Mouse (Mus musculus): ENCODE results near the gene Nudt4. TPM values are rescaled to one million over a fixed set of nuclear protein-coding genes. Genes with fewer than 3 reads are reported as not detected.

The Nudt4 gene
- total RNA-seq (2012; rRNA removed) (21.1 and 26.6 TPM in 2 replicates), polyA plus RNA-seq (2012; ENCODE audit: insufficient read depth in 1 of 2, insufficient read length in 2 of 2, low read depth in 1 of 2, low replicate concordance in 2 of 2, missing spikeins in 1 of 2) (10 to 100 TPM in 1 of 2 experiments, not detected in 1; 35.7 TPM)

GRCm38 (mm10) chr10:95563851-95564845, at the start of gene Nudt4:
Nudt4 (minus strand) TSS chr10:95564146.
- peak within 1 kb of the TSS; percentile 40 for H3K27ac ChIP-seq (ENCODE audit: control insufficient read depth, low read depth, low read length)
- peak within 1 kb of the TSS; percentile 75 to 96 for H3K4me3 ChIP-seq (ENCODE audit: control insufficient read depth in 1 of 2, insufficient read depth in 1 of 2, low read depth in 2 of 2, low read length in 2 of 2)
- peaks cover 0 to 13% of the 10 kb centered on the region in 2 experiments; a peak in 2 of 4 replicates for H3K36me3 ChIP-seq (ENCODE audit: control insufficient read depth in 1 of 2, insufficient read depth in 2 of 2, low read length in 2 of 2)
- H3K79me2 ChIP-seq (ENCODE audit: control insufficient read depth, insufficient read depth, low read length, poor library complexity) = peaks cover 29% of the 10 kb centered on the region
- no peaks in the 10 kb centered on the region for H3K27me3 ChIP-seq (ENCODE audit: control insufficient read depth in 1 of 2, insufficient read depth in 2 of 2, low read length in 2 of 2)
- TF ChIP-seq ZNF384 (IDR thresholded peaks at IDR 0.05; ENCODE audit: low read depth, low read length) (0 out of 2 replicates have a peak, but pooled peaks have one; percentile 22), USF1 (IDR thresholded peaks at IDR 0.05; ENCODE audit: low read depth, low read length) (no peak), SIN3A (IDR thresholded peaks at IDR 0.05; ENCODE audit: low read length) (no peak; the same call in 1 of the 2 replicates), ETS1 (IDR thresholded peaks at IDR 0.05; ENCODE audit: low read depth, low read length) (no peak), GATA1 (IDR thresholded peaks at IDR 0.05; ENCODE audit: low read depth, low read length) (no peak), NRF1 (IDR thresholded peaks at IDR 0.05; ENCODE audit: insufficient read depth, low read depth, low read length, poor library complexity, severe bottlenecking) (peak; percentile 87), POLR2AphosphoS2 (IDR thresholded peaks at IDR 0.05; ENCODE audit: low read length) (no peak), NELFE (IDR thresholded peaks at IDR 0.05; ENCODE audit: low read depth, low read length) (peak; percentile 74), KAT2A (conservative IDR thresholded peaks at IDR 0.05; ENCODE audit: low read depth, low read length) (no peak), ZMIZ1 (IDR thresholded peaks at IDR 0.05; ENCODE audit: low read depth, low read length) (no peak), RAD21 (IDR thresholded peaks at IDR 0.05; ENCODE audit: low read depth, low read length) (no peak), TBP (IDR thresholded peaks at IDR 0.05; ENCODE audit: low read depth, low read length) (peak; percentile 24; the same call in 1 of the 2 replicates), POLR2A (IDR thresholded peaks at IDR 0.05; ENCODE audit: control insufficient read depth in 1 of 2, insufficient read depth in 1 of 2, low read depth in 1 of 2, low read length in 2 of 2, poor library complexity in 1 of 2) (peak; percentile 75 to 81; a peak in 3 of 4 replicates), MAZ (IDR thresholded peaks at IDR 0.05; ENCODE audit: low read depth, low read length) (peak; percentile 51; the same call in 1 of the 2 replicates), MXI1 (IDR thresholded peaks at IDR 0.05; ENCODE audit: low read depth, low read length) (peak; percentile 69; the same call in 1 of the 2 replicates), TAL1 (IDR thresholded peaks at IDR 0.05; ENCODE audit: low read length) (no peak), SMC3 (IDR thresholded peaks at IDR 0.05; ENCODE audit: low read depth, low read length) (no peak), MAFK (IDR thresholded peaks at IDR 0.05; ENCODE audit: borderline replicate concordance, low read depth, low read length) (no peak), CTCF (IDR thresholded peaks at IDR 0.05 in 2 of 3, conservative IDR thresholded peaks at IDR 0.05 in 1 of 3; ENCODE audit: control insufficient read depth in 1 of 3, insufficient read depth in 1 of 3, low read depth in 2 of 3, low read length in 3 of 3, poor library complexity in 1 of 3, severe bottlenecking in 1 of 3) (no peak)
- peaks cover 0 to 11% of the 10 kb centered on the region in 2 experiments; a peak in 1 of 4 replicates for H3K4me1 ChIP-seq (ENCODE audit: control insufficient read depth in 1 of 2, insufficient read depth in 2 of 2, low read length in 2 of 2)
- no peaks in the 10 kb centered on the region for H3K9me3 ChIP-seq (replicated peaks; ENCODE audit: insufficient read depth, low read length)
- peak; percentile 90 for DNase-seq (ENCODE audit: low read depth, low spot score)
- H3K9ac ChIP-seq (ENCODE audit: control insufficient read depth, low read depth, low read length, poor library complexity, severe bottlenecking) = peak within 1 kb of the TSS; percentile 98

Data from MEL (cell line).